Mouse (Mus musculus) kidney, embryonic 14.5 days (tissue): ENCODE measurements at regions not wholly inside any gene's neighbourhood (a gene's known extent, or its start where the extent isn't known, plus 50 kb on each side); places are given as distances from the start of the nearest gene placed in this dataset.

Experiments used
- ATAC-seq: fragments of 200-750 bp; cut with Nextera tagmentation; 2 replicates; pipeline ENCODE4 v1.8.0; 2017; ENCODE audit warnings: moderate number of reproducible peaks, mild to moderate bottlenecking, moderate TSS enrichment, moderate library complexity; ENCODE audit not compliant: low FRiP score, low TSS enrichment
- H3K27ac ChIP-seq: fragments of 300-500 bp; sonication (generic); 2 replicates; pipeline ENCODE4 v1.5.1; 2014; ENCODE audit warnings: low read depth, mild to moderate bottlenecking, low read length, moderate library complexity, mixed read lengths
- H3K27me3 ChIP-seq: fragments of 300-500 bp; sonication (generic); 2 replicates; pipeline ENCODE4 v1.6.1; 2014; ENCODE audit warnings: mild to moderate bottlenecking, low read length; ENCODE audit not compliant: control insufficient read depth, insufficient read depth
- H3K36me3 ChIP-seq: fragments of 300-500 bp; sonication (generic); 2 replicates; pipeline ENCODE4 v1.6.1; 2014; ENCODE audit warnings: low read length, mixed read lengths; ENCODE audit not compliant: control insufficient read depth, insufficient read depth
- H3K4me1 ChIP-seq: fragments of 300-500 bp; sonication (generic); 2 replicates; pipeline ENCODE4 v1.6.1; 2014; ENCODE audit warnings: low read length, mixed read lengths; ENCODE audit not compliant: control insufficient read depth, insufficient read depth
- H3K4me2 ChIP-seq: fragments of 300-500 bp; sonication (generic); replicated peaks from 2 replicates; pipeline ENCODE4 v1.6.1; 2014; ENCODE audit warnings: low read depth, mild to moderate bottlenecking, low read length
- H3K4me3 ChIP-seq: fragments of 300-500 bp; sonication (generic); 2 replicates; pipeline ENCODE4 v1.5.1; 2014; ENCODE audit warnings: mild to moderate bottlenecking, low read length
- H3K9ac ChIP-seq: fragments of 300-500 bp; sonication (generic); 2 replicates; pipeline ENCODE4 v1.6.1; 2014; ENCODE audit warnings: low read depth, mild to moderate bottlenecking, low read length, moderate library complexity
- H3K9me3 ChIP-seq: fragments of 300-500 bp; sonication (generic); 2 replicates; pipeline ENCODE4 v1.6.1; 2016; ENCODE audit warnings: low read length; ENCODE audit not compliant: control insufficient read depth
- WGBS: fragments of 180-500 bp; shearing (Covaris S2); extraction: QIAGEN DNeasy Blood & Tissue Kit; methylation state at CpG from one replicate; pipeline ENCODE4 v1.1.7; 2014; 5-methylcytosine and 5-hydroxymethylcytosine counted together

- 91% methylated on average over 3 of the region's 3 CpGs for WGBS
- no peaks in the 10 kb centered on the region for H3K9me3 ChIP-seq
- ATAC-seq = no peak
- H3K4me3 ChIP-seq = no peak overlapping the region
- no peaks in the 10 kb centered on the region for H3K36me3 ChIP-seq
- no peak overlapping the region for H3K4me2 ChIP-seq
- H3K4me1 ChIP-seq = no peaks in the 10 kb centered on the region; the same call in 1 of the 2 replicates
- H3K9ac ChIP-seq = no peak overlapping the region
- no peaks in the 10 kb centered on the region for H3K27me3 ChIP-seq
- H3K27ac ChIP-seq = no peak overlapping the region
Observed at GRCm38 (mm10) chr11:65364910-65365309, 95.1 kb upstream of the Myocd start.

GRCm38 (mm10) chr11:65363846-65364245, 94.1 kb upstream of the Myocd start:
- H3K4me1 ChIP-seq = no peaks in the 10 kb centered on the region; the same call in 1 of the 2 replicates
- H3K27me3 ChIP-seq = no peaks in the 10 kb centered on the region
- H3K9me3 ChIP-seq = no peaks in the 10 kb centered on the region
- no peak overlapping the region for H3K27ac ChIP-seq
- H3K4me2 ChIP-seq = no peak overlapping the region
- no peak overlapping the region for H3K9ac ChIP-seq
- H3K36me3 ChIP-seq = no peaks in the 10 kb centered on the region
- no peak overlapping the region for H3K4me3 ChIP-seq
- 71% methylated on average over 3 of the region's 3 CpGs for WGBS
- ATAC-seq = no peak

GRCm38 (mm10) chr11:65360729-65361128, 90.9 kb upstream of the Myocd start:
- ATAC-seq = no peak
- Histone ChIP-seq H3K36me3 (no peaks in the 10 kb centered on the region), H3K4me2 (no peak overlapping the region), H3K9me3 (no peaks in the 10 kb centered on the region), H3K9ac (no peak overlapping the region), H3K4me1 (no peaks in the 10 kb centered on the region), H3K27ac (no peak overlapping the region), H3K27me3 (no peaks in the 10 kb centered on the region), H3K4me3 (no peak overlapping the region)
- 92% methylated on average over 5 of the region's 5 CpGs for WGBS

- no peak for ATAC-seq
- Histone ChIP-seq H3K9me3 (no peaks in the 10 kb centered on the region), H3K27ac (no peak overlapping the region), H3K27me3 (no peaks in the 10 kb centered on the region), H3K4me3 (no peak overlapping the region), H3K9ac (no peak overlapping the region), H3K4me1 (no peaks in the 10 kb centered on the region), H3K36me3 (no peaks in the 10 kb centered on the region), H3K4me2 (no peak overlapping the region)
- 80% methylated on average over 8 of the region's 8 CpGs for WGBS
Observed at GRCm38 (mm10) chr11:65358908-65359307, 89.1 kb upstream of the Myocd start.

- Histone ChIP-seq H3K4me1 (no peaks in the 10 kb centered on the region), H3K4me2 (no peak overlapping the region), H3K4me3 (no peak overlapping the region), H3K36me3 (no peaks in the 10 kb centered on the region), H3K9me3 (no peaks in the 10 kb centered on the region), H3K9ac (no peak overlapping the region), H3K27me3 (no peaks in the 10 kb centered on the region), H3K27ac (no peak overlapping the region)
- WGBS = 86% methylated on average over 3 of the region's 3 CpGs
- no peak for ATAC-seq
Observed at GRCm38 (mm10) chr11:65352516-65352915, 82.7 kb upstream of the Myocd start.

GRCm38 (mm10) chr11:65349013-65349412, 79.2 kb upstream of the Myocd start:
- no peaks in the 10 kb centered on the region for H3K27me3 ChIP-seq
- H3K4me2 ChIP-seq = no peak overlapping the region
- no peaks in the 10 kb centered on the region for H3K9me3 ChIP-seq
- no peaks in the 10 kb centered on the region for H3K36me3 ChIP-seq
- ATAC-seq = no peak
- H3K9ac ChIP-seq = no peak overlapping the region
- no peak overlapping the region for H3K27ac ChIP-seq
- 50% methylated on average over 5 of the region's 5 CpGs for WGBS
- no peak overlapping the region for H3K4me3 ChIP-seq
- no peaks in the 10 kb centered on the region for H3K4me1 ChIP-seq

GRCm38 (mm10) chr11:65341683-65342440, 72.1 kb upstream of the Myocd start:
- no peak overlapping the region for H3K4me3 ChIP-seq
- WGBS = 88% methylated on average over 8 of the region's 8 CpGs

GRCm38 (mm10) chr11:65334286-65334685, 64.5 kb upstream of the Myocd start:
- Histone ChIP-seq H3K36me3 (no peaks in the 10 kb centered on the region), H3K4me2 (no peak overlapping the region), H3K27ac (no peak overlapping the region), H3K4me1 (no peaks in the 10 kb centered on the region), H3K27me3 (no peaks in the 10 kb centered on the region), H3K9me3 (no peaks in the 10 kb centered on the region), H3K4me3 (no peak overlapping the region), H3K9ac (no peak overlapping the region)
- WGBS = 65% methylated on average over 5 of the region's 5 CpGs
- no peak for ATAC-seq

More at GRCm38 (mm10) chr11:65341683-65342440, 72.1 kb upstream of the Myocd start:
- H3K27me3 ChIP-seq = no peaks in the 10 kb centered on the region
- H3K9me3 ChIP-seq = no peaks in the 10 kb centered on the region
- H3K36me3 ChIP-seq = no peaks in the 10 kb centered on the region
- H3K9ac ChIP-seq = no peak overlapping the region
- no peak for ATAC-seq
- no peak overlapping the region for H3K27ac ChIP-seq
- no peaks in the 10 kb centered on the region for H3K4me1 ChIP-seq
- H3K4me2 ChIP-seq = no peak overlapping the region

GRCm38 (mm10) chr11:65333101-65333500, 63.3 kb upstream of the Myocd start:
- Histone ChIP-seq H3K4me3 (no peak overlapping the region), H3K9me3 (no peaks in the 10 kb centered on the region), H3K4me1 (no peaks in the 10 kb centered on the region), H3K27me3 (no peaks in the 10 kb centered on the region), H3K27ac (no peak overlapping the region), H3K9ac (no peak overlapping the region), H3K4me2 (no peak overlapping the region), H3K36me3 (no peaks in the 10 kb centered on the region)
- WGBS = 78% methylated on average over 2 of the region's 2 CpGs
- no peak for ATAC-seq
